Mouse (Mus musculus) stomach, embryonic 15.5 days (tissue): ENCODE data around the gene Axin2. TPM values are rescaled to one million over a fixed set of nuclear protein-coding genes. Genes with fewer than 3 reads are reported as not detected.
A peak's percentile ranks its signal among the peaks of the same experiment; 100 is the strongest.

Experiments used
- ATAC-seq: fragments of 200-750 bp; cut with Nextera tagmentation; 2 replicates; pipeline ENCODE4 v1.8.0; 2017; ENCODE audit warnings: low read depth, moderate number of reproducible peaks, moderate TSS enrichment; ENCODE audit not compliant: insufficient read depth, low FRiP score
- H3K27ac ChIP-seq: fragments of 300-500 bp; sonication (generic); 2 replicates; pipeline ENCODE4 v1.5.1; 2015; ENCODE audit warnings: mild to moderate bottlenecking, inconsistent platforms
- H3K27me3 ChIP-seq: fragments of 300-500 bp; sonication (generic); replicated peaks from 2 replicates; pipeline ENCODE4 v1.6.1; 2015; ENCODE audit warnings: inconsistent platforms
- H3K36me3 ChIP-seq: fragments of 300-500 bp; sonication (generic); 2 replicates; pipeline ENCODE4 v1.6.1; 2015; ENCODE audit warnings: inconsistent platforms
- H3K4me1 ChIP-seq: fragments of 300-500 bp; sonication (generic); 2 replicates; pipeline ENCODE4 v1.6.1; 2015; ENCODE audit warnings: inconsistent platforms
- H3K4me2 ChIP-seq: fragments of 300-500 bp; sonication (generic); 2 replicates; pipeline ENCODE4 v1.6.1; 2015; ENCODE audit warnings: mild to moderate bottlenecking, inconsistent platforms
- H3K4me3 ChIP-seq: fragments of 300-500 bp; sonication (generic); replicated peaks from 2 replicates; pipeline ENCODE4 v1.5.1; 2015; ENCODE audit warnings: inconsistent platforms
- H3K9ac ChIP-seq: fragments of 300-500 bp; sonication (generic); 2 replicates; pipeline ENCODE4 v1.6.1; 2015; ENCODE audit warnings: inconsistent platforms
- H3K9me3 ChIP-seq: fragments of 300-500 bp; sonication (generic); 2 replicates; pipeline ENCODE4 v1.6.1; 2016; ENCODE audit warnings: inconsistent platforms
- WGBS: fragments of 180-500 bp; shearing (Covaris S2); methylation state at CpG from one replicate; pipeline ENCODE4 v1.1.7; 2015; 5-methylcytosine and 5-hydroxymethylcytosine counted together
- polyA plus RNA-seq: library from polyadenylated mRNA; unstranded; fragments of >200 nt; fragmentation: Nextera tagmentation; extraction: Ambion mirVana; gene quantifications from 2 replicates; pipeline ENCODE4 v1.2.1, GENCODE M21; 2015

The Axin2 gene
- polyA plus RNA-seq, 1 experiment from 2014 or later, result 3.8 TPM

DNA sequence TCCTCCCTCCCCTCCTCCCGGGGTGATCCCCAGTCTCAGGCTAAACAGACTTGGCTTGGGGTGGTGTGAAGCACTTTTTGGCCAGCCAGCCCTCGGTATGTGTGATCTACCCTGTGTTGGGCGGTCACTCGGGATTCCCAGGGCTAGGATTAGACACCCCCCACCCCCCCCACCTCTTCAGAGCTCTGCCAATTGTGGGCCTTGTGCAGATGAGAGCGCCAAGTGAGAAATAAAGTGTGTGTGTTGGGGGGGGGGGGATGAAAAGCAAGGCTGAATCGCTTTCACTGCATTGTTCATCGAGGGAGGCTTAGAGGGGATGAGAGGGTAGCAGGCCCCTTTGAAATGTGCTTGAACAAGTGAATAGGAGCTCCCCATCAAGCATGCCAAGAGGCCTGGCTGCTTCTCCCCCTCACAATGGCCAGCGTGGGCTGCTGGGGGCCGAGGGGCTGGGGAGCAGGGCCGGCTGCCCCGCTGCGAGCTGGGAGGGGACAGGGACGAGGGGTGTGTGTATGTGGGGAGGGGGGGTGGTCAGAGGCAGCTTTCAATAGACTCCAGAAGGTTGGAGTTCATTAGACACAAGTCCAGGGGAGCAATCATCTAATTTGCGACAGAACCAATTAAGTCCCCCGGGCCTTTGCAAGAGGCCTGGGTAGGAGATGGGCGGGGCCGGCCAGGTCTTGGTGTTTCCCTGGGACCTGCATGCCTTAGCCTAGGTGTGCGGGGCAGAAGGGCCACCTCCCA, 15.1 kb downstream of the Axin2 start:
- Histone ChIP-seq H3K9me3 (no peaks in the 10 kb centered on the region), H3K4me3 (no peak overlapping the region), H3K4me2 (no peak overlapping the region), H3K36me3 (0 out of 2 replicates have a peak, but pooled peaks cover 4% of the 10 kb centered on the region), H3K4me1 (peaks cover 11% of the 10 kb centered on the region; the same call in 1 of the 2 replicates), H3K9ac (no peak overlapping the region), H3K27ac (no peak overlapping the region), H3K27me3 (no peaks in the 10 kb centered on the region)
- 76% methylated on average over 18 of the region's 18 CpGs for WGBS
- no peak for ATAC-seq

DNA sequence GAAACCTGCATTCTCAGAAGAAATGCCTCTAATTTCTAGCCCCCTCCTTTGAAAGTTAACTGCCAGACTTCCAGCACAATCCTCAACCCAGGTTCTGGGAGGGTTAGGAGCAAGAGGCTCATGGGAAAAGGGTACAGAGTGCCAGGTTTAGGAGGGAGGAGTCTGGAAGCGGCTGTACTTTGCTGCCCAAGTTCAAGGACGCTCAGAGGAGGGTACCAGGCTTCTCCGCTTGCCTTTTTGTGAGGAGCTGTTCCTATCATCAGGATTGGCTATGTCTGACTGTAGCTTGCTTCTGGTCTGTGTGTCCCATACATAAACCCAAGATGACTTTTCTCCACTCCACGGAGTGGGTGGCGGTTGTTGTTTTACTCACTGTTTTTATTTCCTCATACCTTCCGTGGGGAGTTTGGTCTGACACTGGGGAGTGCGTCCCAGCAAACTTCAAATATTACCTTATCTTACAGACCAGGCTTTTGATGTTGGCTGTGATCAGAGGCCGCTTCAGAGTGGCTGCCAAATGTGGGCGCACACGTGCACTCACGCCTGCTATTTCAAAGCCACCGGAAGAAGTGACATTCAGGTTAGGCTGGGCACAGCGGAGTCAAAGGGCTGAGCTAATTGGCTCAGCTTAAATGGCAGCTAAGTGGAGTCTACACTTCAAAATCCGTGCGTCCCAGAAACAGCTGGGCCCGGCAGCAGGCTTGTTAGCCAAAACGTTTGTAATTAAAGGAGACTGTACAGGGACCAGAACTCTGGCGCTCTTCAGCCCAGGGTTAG, 16.1 kb downstream of the Axin2 start:
- H3K36me3 ChIP-seq, result 0 out of 2 replicates have a peak, but pooled peaks cover 4% of the 10 kb centered on the region
- no peaks in the 10 kb centered on the region for H3K27me3 ChIP-seq
- ATAC-seq, result no peak
- no peak overlapping the region for H3K9ac ChIP-seq
- H3K9me3 ChIP-seq, result no peaks in the 10 kb centered on the region
- peaks cover 11% of the 10 kb centered on the region; the same call in 1 of the 2 replicates for H3K4me1 ChIP-seq
- WGBS, result 64% methylated on average over 18 of the region's 18 CpGs
- H3K4me2 ChIP-seq, result no peak overlapping the region
- H3K4me3 ChIP-seq, result no peak overlapping the region
- no peak overlapping the region for H3K27ac ChIP-seq

DNA sequence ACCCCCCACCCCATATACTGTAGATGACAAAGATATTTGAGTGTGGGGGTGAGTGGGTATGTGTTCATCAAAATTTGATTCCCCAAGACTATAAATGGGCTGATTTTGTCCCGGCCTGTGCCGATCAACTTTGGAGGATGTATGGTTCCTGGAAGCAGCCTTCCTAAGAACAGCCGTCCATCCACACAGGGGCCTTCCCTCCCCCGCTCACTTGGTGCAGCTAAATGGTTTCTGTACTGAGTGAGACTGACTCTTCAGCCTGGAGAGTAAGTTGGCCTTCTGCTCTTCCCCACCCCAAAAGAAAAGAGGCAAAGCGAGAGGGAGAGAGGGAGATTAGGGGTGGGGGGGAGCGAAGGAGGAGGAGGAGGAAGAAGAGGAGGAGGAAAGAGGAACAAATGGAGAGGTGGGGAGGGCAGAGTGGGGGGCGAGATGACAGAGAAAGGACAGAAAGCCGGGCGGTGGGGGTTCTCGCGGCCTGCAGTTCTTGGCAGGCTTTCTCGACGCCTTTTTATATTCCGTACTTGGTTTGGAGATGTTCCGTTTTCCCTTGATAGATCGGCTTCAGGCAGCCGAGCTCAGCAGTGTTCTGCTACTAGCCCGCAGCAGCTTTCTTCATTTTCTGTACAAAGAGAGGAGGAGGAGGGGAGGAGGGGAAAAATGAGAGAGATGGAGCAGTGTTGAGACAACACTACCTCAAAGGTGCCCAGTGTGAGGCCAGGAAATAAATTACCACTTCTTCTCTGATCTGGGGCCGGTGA, 20.7 kb downstream of the Axin2 start:
- Histone ChIP-seq H3K9me3 (no peaks in the 10 kb centered on the region), H3K4me2 (no peak overlapping the region), H3K4me3 (no peak overlapping the region), H3K4me1 (peaks cover 7% of the 10 kb centered on the region; the same call in 1 of the 2 replicates), H3K36me3 (peaks cover 33% of the 10 kb centered on the region), H3K27me3 (no peaks in the 10 kb centered on the region), H3K27ac (peak overlapping the region; percentile 31; the same call in 1 of the 2 replicates), H3K9ac (no peak overlapping the region)
- ATAC-seq, result 0 out of 2 replicates have a peak, but pooled peaks have one; percentile 20
- 57% methylated on average over 19 of the region's 19 CpGs for WGBS

DNA sequence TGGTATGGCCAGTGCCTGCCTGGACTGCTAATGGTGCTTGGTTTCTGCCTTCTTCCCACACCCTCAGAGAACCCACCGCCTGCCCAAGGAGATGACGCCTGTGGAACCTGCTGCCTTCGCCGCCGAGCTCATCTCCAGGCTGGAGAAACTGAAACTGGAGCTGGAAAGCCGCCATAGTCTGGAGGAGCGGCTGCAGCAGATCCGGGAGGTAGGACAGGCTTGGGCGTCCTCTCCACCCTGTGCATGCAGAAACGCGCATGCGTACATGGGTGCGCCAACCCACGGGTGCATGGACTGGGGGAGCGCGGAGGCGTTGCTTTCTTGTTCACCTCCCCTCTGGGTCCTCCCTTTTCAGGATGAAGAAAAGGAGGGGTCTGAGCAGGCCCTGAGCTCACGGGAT, 21.7 kb downstream of the Axin2 start:
- Histone ChIP-seq H3K4me3 (no peak overlapping the region), H3K9ac (no peak overlapping the region), H3K27me3 (no peaks in the 10 kb centered on the region), H3K9me3 (no peaks in the 10 kb centered on the region), H3K4me1 (peaks cover under 1% of the 10 kb centered on the region; the same call in 1 of the 2 replicates), H3K4me2 (no peak overlapping the region), H3K36me3 (peaks cover 39% of the 10 kb centered on the region), H3K27ac (no peak overlapping the region)
- no peak for ATAC-seq
- WGBS, result 87% methylated on average over 18 of the region's 18 CpGs

DNA sequence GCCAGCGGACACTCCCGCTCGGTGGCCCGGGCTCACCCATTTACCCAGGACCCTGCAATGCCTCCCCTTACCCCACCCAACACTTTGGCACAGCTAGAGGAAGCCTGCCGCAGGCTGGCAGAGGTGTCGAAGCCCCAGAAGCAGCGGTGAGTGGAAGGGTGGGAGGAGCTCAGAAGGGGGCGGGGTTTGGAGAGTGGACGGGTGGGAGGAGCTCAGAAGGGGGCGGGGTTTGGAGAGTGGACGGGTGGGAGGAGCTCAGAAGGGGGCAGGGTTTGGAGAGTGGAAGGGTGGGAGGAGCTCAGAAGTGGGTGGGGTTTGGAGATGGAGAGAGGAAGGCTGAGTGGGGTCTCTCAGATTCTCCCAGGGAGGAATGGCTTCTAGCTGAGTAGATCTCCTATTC, 23.6 kb downstream of the Axin2 start:
- Histone ChIP-seq H3K4me1 (no peaks in the 10 kb centered on the region), H3K4me2 (no peak overlapping the region), H3K27ac (no peak overlapping the region), H3K9ac (no peak overlapping the region), H3K36me3 (peaks cover 43% of the 10 kb centered on the region), H3K9me3 (no peaks in the 10 kb centered on the region), H3K27me3 (no peaks in the 10 kb centered on the region), H3K4me3 (no peak overlapping the region)
- 84% methylated on average over 11 of the region's 11 CpGs for WGBS
- no peak for ATAC-seq

DNA sequence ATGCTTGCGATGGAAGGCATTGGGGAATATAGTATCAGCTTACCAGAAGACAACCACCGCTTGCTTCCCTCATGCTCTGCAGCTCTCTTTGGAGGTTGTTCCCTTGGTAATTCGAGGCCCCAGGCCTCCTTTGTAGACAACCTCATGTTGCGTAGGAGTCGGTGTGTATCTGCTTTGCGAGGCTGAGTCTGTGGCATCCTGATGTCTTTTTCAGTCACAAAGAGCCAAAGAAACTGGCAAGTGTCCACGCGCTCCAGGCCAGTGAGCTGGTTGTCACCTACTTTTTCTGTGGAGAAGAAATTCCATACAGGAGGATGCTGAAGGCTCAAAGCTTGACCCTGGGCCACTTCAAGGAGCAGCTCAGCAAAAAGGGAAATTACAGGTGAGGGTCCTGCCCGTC, 25.5 kb downstream of the Axin2 start:
- no peaks in the 10 kb centered on the region for H3K4me1 ChIP-seq
- H3K9me3 ChIP-seq, result no peaks in the 10 kb centered on the region
- H3K4me2 ChIP-seq, result no peak overlapping the region
- peaks cover 43% of the 10 kb centered on the region for H3K36me3 ChIP-seq
- no peak overlapping the region for H3K9ac ChIP-seq
- WGBS, result 96% methylated on average over 9 of the region's 9 CpGs
- ATAC-seq, result no peak
- no peak overlapping the region for H3K4me3 ChIP-seq
- no peak overlapping the region for H3K27ac ChIP-seq
- no peaks in the 10 kb centered on the region for H3K27me3 ChIP-seq

DNA sequence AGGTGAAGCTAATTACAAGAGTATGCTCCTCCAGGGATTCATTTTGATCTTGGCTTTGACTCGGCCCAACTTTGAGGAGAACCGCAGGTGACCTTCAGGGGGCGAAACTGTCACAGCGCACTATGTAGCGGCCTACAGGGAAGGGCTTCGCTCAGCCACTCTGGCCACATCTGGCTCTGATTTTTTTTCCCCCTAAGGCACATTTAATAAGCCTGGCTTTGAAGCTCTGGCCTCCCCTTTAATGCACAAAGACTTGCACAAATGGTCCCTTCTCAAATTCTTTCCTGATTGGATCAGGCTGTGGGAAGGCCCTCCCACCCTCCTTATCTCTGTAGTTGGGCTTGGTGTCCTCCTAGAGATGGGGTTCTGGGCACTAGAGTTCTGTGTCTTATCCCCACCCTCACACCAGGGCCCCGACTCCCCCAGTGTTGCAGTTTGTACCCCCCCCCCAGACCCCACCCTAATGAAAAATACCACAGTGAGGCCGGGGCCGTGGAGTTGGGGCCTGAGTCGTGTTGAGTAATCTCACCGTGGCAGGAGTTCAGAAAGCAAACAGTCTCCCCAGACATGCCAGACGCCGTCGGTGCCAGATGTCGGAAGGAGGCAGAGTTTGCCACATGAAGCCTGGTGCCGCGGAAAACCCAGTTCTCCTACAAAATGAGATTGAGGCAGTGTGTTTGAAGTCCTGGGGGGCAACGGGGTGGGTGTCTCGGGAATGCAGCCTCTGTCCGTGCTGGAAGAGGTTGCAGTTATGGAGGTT, 27.5 kb downstream of the Axin2 start:
- no peak for ATAC-seq
- 71% methylated on average over 20 of the region's 20 CpGs for WGBS
- Histone ChIP-seq H3K27ac (no peak overlapping the region), H3K9ac (no peak overlapping the region), H3K27me3 (no peaks in the 10 kb centered on the region), H3K9me3 (no peaks in the 10 kb centered on the region), H3K4me1 (no peaks in the 10 kb centered on the region), H3K36me3 (peaks cover 32% of the 10 kb centered on the region), H3K4me2 (no peak overlapping the region), H3K4me3 (no peak overlapping the region)

DNA sequence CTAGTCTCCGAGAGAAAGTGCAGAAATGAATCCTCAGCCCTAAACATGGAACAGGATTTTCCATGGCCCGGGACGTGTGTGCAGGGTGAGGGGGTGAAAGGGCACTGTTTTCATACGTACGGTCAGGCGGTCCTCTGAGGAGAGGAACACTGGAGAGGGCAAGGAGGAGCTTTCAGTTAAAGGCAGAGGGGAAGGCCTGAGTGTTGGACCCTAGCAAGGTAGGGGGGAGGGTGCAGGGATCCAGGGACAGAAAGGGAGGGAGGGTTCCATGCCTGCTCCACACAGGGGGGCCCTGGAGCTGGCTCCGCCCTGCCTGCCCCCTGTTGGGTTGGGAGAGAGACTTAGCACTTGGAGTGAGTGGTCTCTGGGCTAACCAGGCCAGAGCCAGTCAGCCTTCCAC, 28.4 kb downstream of the Axin2 start:
- WGBS, result 85% methylated on average over 7 of the region's 7 CpGs
- no peaks in the 10 kb centered on the region for H3K9me3 ChIP-seq
- no peak overlapping the region for H3K4me2 ChIP-seq
- H3K4me1 ChIP-seq, result no peaks in the 10 kb centered on the region
- H3K36me3 ChIP-seq, result peaks cover 27% of the 10 kb centered on the region
- H3K4me3 ChIP-seq, result no peak overlapping the region
- H3K27ac ChIP-seq, result no peak overlapping the region
- H3K9ac ChIP-seq, result no peak overlapping the region
- no peaks in the 10 kb centered on the region for H3K27me3 ChIP-seq
- ATAC-seq, result no peak

DNA sequence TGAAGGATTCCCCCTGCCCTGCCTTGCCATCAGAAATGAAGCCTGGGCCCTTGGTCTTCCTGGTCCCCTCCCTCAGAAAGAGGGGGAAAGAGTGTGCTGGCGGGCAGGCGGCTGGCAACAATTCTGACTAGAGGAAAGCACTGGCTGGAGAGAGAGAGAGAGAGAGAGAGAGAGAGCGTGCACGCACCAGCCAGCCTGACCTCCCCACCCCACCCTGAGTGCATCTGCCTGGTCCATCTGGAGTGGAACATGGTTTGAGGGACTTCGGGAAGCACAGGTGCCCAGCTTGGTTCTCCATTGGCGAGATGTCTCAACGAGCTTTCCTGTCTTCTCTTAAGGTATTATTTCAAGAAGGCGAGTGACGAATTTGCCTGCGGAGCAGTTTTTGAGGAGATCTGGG, 28.8 kb downstream of the Axin2 start:
- ATAC-seq, result no peak
- H3K9ac ChIP-seq, result no peak overlapping the region
- H3K27ac ChIP-seq, result no peak overlapping the region
- H3K4me3 ChIP-seq, result no peak overlapping the region
- WGBS, result 89% methylated on average over 10 of the region's 10 CpGs
- H3K4me2 ChIP-seq, result no peak overlapping the region
- no peaks in the 10 kb centered on the region for H3K9me3 ChIP-seq
- H3K27me3 ChIP-seq, result no peaks in the 10 kb centered on the region
- peaks cover 24% of the 10 kb centered on the region for H3K36me3 ChIP-seq
- no peaks in the 10 kb centered on the region for H3K4me1 ChIP-seq

DNA sequence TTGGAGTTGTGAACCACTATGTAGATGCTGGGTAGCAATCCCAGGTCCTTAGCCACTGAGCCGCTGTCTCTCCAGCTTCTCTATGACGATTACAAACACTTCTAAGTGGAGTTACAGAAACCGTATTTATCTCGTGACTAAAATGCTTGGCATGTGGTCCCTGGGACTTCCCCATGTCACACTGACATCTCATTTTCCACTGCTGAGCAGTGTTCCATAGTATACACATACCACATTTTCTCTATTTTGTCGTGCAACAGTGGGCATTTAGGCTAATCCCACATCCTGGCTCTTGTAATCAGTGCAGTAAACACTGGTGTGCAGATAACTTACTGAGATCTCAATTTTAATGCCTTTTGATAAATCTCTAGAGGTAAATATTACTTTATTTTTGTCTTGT, 32.2 kb downstream of the Axin2 start:
- Histone ChIP-seq H3K27ac (no peak overlapping the region), H3K4me1 (no peaks in the 10 kb centered on the region), H3K9ac (no peak overlapping the region), H3K4me3 (no peak overlapping the region), H3K4me2 (no peak overlapping the region), H3K9me3 (no peaks in the 10 kb centered on the region), H3K27me3 (no peaks in the 10 kb centered on the region), H3K36me3 (no peaks in the 10 kb centered on the region; the same call in 1 of the 2 replicates)
- ATAC-seq, result no peak
- 46% methylated on average over 5 of the region's 5 CpGs for WGBS

DNA sequence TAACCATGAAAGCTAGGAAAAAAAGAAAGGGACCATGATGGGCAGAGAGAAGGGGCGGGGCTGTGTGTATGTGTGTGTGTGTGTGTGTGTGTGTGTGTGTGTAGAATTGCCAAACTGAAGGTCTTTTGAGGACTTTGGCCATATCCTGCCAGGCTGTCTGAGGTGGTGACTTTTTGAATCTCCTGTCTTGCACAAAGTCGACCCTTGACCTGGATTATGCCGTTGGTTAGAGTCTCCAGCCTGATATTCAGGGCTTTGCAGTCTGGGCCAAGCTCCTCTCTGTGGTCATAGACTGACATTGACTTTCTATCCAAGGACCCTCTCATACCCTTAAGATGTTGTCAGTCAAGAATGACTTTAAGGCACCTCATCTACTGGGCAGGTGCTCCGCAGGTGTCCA, 35.8 kb downstream of the Axin2 start:
- 93% methylated on average over 4 of the region's 4 CpGs for WGBS

More for the DNA sequence above, 35.8 kb downstream of the Axin2 start:
- Histone ChIP-seq H3K27ac (no peak overlapping the region), H3K27me3 (no peaks in the 10 kb centered on the region), H3K4me2 (no peak overlapping the region), H3K9me3 (no peaks in the 10 kb centered on the region), H3K4me1 (no peaks in the 10 kb centered on the region), H3K4me3 (no peak overlapping the region), H3K9ac (no peak overlapping the region), H3K36me3 (no peaks in the 10 kb centered on the region)
- ATAC-seq, result no peak
